Mouse (Mus musculus): Measurements from ENCODE around the gene Prmt8.

The Prmt8 gene

DNA sequence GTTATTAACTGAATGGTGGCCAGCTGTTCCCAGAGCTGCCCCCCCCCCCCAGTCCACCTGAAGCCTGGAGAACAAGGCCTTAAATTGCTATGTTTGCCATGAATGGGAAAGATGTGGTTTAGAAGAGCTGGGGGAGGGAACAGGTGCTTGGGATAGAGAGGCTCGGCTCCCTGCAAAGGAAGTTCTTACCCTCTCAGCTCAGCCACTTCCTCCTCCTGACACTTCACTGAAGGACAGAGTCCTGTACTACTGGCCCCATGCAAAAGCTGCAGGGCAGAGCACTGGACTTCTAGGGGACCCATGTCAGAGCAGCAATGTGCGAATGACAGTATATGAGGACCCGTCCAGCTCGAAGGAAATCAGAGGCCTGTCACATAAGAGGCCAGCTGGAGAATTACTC is 109.3 kb downstream of the Prmt8 start:
- no peak for DNase-seq

DNA sequence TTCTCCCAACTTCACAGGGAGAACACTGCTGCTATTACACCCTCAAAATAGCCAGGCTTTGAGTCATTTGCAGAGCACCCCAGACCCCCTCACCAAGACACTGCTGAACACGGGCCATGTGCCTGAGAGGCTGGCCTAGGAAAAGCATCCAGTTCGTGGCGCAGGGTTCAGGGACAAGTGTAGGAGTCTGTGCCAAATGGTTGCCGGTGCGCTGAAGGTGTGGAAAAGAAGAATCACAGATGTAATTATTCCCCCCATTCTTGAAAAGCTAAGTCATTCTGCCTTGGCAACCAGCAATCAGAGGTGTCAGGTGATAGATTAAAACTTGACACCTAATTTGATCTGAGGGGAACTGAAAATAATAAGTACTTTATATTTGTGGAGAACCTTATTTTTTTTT is 109.8 kb downstream of the Prmt8 start:
- DNase-seq: no peak

DNA sequence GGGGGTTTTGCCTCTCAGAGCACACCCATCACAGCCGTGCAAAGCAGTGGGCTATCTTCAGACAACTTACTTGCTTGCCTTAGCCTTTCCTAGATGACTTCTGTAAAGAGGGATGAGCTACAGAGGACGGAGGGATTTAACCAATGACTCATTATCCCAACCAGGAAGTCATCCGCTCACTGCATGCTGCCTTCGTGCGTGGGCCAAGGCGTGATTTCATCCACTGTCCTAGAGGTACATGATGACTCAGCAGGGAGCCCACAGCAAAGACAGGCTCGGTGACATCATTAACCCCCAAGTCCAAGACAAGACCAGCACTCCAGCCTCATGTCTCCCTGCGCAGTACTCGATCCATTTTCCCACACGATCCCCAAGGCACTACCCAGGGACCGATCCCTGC is 112.1 kb downstream of the Prmt8 start:
- DNase-seq: no peak

DNA sequence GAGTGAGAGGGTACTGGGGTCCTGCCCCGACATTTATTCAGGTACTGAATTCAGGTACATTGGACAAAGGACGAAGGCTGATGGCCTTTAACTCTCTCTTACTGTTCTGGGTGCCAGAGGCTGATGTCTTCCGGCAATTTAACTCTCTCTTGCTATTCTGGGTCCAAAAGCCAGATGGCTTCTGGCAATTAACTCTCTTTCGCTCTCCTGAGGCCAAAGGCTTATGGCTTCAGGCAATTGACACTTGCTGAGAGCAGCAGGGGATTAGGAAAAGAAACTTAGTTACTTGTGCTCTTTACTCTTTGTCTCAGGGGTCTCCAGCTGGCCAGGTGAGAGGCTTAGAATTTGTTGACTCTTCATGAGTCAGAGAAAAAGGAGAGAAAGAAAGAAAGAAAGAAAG is 113.3 kb downstream of the Prmt8 start:
- DNase-seq: no peak

DNA sequence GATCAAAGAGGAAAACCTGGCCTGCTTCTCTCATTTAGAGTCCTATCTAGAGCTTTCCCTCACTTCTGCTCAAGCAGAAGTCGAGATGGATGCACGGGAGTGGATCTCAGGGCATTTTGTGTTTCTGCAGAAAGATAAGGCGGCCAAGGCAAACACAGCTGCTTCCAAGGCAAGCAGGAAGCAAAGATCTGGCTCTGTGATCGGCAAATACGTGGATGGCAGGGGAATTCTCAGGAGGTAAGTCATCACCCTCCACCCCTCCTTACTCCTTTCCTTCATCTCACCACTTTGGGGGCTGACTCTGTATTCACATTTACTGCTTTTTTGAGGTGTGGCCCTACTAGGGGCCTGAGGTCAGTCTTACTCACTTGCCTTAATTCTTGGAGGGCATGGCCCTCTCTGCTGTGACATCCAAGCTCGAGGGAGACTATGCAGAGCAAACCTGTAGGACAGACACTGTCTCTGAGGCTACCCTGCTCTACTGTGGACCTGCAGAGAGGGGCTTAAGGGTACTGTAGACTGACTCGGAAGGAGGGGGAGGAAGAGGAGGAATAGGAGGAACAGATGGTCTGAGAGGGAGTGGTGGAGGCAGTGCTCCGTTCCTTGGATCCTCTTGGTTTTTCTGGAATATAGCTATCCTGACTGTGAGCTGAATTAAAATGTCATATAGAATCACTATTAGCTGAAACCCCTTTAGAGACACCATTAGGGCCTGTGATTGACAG is 128.0 kb downstream of the Prmt8 start:
- DNase-seq: no peak

Measured in kidney, postnatal 10 days (tissue).